Mouse (Mus musculus) liver, adult 2 months (tissue): ENCODE results near the gene Plk3. TPM values are rescaled to one million over a fixed set of nuclear protein-coding genes. Genes with fewer than 3 reads are reported as not detected.

Experiments
- DNase-seq: peaks from one replicate; pipeline ENCODE4 v3.0.0-alpha.2; 2011; ENCODE audit warnings: low read depth, low spot score; ENCODE audit errors: extremely low read depth
- H3K27ac ChIP-seq: fragments of 200-500 bp; replicated peaks from 2 replicates; pipeline ENCODE4 v1.5.1; 2012; ENCODE audit warnings: low read depth, mild to moderate bottlenecking, control low read depth, inconsistent platforms, low read length; ENCODE audit not compliant: insufficient read depth
- H3K27me3 ChIP-seq: fragments of 200-500 bp; 2 replicates; pipeline ENCODE4 v1.6.1; 2012; ENCODE audit warnings: mild to moderate bottlenecking, moderate library complexity, low read length, inconsistent platforms; ENCODE audit not compliant: control insufficient read depth, insufficient read depth
- H3K36me3 ChIP-seq: fragments of 200-500 bp; 2 replicates; pipeline ENCODE4 v1.6.1; 2012; ENCODE audit warnings: low read length, inconsistent platforms; ENCODE audit not compliant: control insufficient read depth, insufficient read depth
- H3K4me1 ChIP-seq: fragments of 200-500 bp; 2 replicates; pipeline ENCODE4 v1.6.1; 2011; ENCODE audit warnings: low read length; ENCODE audit not compliant: control insufficient read depth, insufficient read depth
- H3K4me3 ChIP-seq: fragments of 200-500 bp; 2 replicates; pipeline ENCODE4 v1.5.1; 2011; ENCODE audit warnings: low read depth, mild to moderate bottlenecking, control low read depth, low read length, moderate library complexity; ENCODE audit not compliant: insufficient read depth
- H3K79me2 ChIP-seq: fragments of 200-500 bp; 2 replicates; pipeline ENCODE4 v1.6.1; 2012; ENCODE audit warnings: inconsistent platforms, mild to moderate bottlenecking, low read length, moderate library complexity; ENCODE audit not compliant: control insufficient read depth, insufficient read depth
- H3K9ac ChIP-seq: fragments of 200-500 bp; 2 replicates; pipeline ENCODE4 v1.6.1; 2012; ENCODE audit warnings: low read depth, mild to moderate bottlenecking, control low read depth, inconsistent platforms, low read length
- CTCF ChIP-seq: fragments of 200-500 bp; IDR thresholded peaks from 2 replicates; pipeline ENCODE4 v1.5.1; 2011; ENCODE audit warnings: low read depth, low read length, control low read depth
- POLR2A ChIP-seq: fragments of 200-500 bp; IDR thresholded peaks from 2 replicates; pipeline ENCODE4 v1.6.1; 2011; ENCODE audit warnings: low read length, control low read depth; ENCODE audit not compliant: insufficient read depth; ENCODE audit errors: extremely low read depth
- WGBS: fragments of 180-500 bp; shearing (Covaris S2); methylation state at CpG from one replicate; pipeline ENCODE4 v1.1.7; 2018; 5-methylcytosine and 5-hydroxymethylcytosine counted together
- polyA plus RNA-seq: library from polyadenylated mRNA; depleted of rRNA; stranded (reverse); fragments of >200 nt; gene quantifications from 2 replicates; pipeline ENCODE4 v1.2.3, GENCODE M21; 2012
- total RNA-seq: library from RNA; depleted of rRNA; stranded (reverse); fragments of >200 nt; gene quantifications from 2 replicates; pipeline ENCODE4 v1.2.3, GENCODE M21; 2014

The Plk3 gene
- total and polyA plus RNA-seq, 2 experiments, result 10.7 to 31.7 TPM

- no peak overlapping the region for H3K9ac ChIP-seq
- TF ChIP-seq CTCF (peak; percentile 46), POLR2A (no peak)
- no peaks in the 10 kb centered on the region for H3K79me2 ChIP-seq
- WGBS, result 74% methylated on average over 7 of the region's 7 CpGs
- no peak overlapping the region for H3K4me3 ChIP-seq
- no peaks in the 10 kb centered on the region for H3K27me3 ChIP-seq
- no peaks in the 10 kb centered on the region for H3K36me3 ChIP-seq
- DNase-seq, result no peak
- 0 out of 2 replicates have a peak, but pooled peaks cover 3% of the 10 kb centered on the region for H3K4me1 ChIP-seq
- H3K27ac ChIP-seq, result no peak overlapping the region
These were observed 32.5 kb downstream of the Plk3 start for GRCm38 (mm10) chr4:117101218-117101617.

GRCm38 (mm10) chr4:117100036-117100435, 33.7 kb downstream of the Plk3 start:
- no peak for DNase-seq
- WGBS, result 88% methylated on average over 4 of the region's 4 CpGs
- no peak overlapping the region for H3K4me3 ChIP-seq
- no peaks in the 10 kb centered on the region for H3K36me3 ChIP-seq
- peaks cover 10% of the 10 kb centered on the region for H3K4me1 ChIP-seq
- no peak overlapping the region for H3K9ac ChIP-seq
- no peaks in the 10 kb centered on the region for H3K27me3 ChIP-seq
- no peak for TF ChIP-seq POLR2A
- TF ChIP-seq CTCF, result no peak
- H3K27ac ChIP-seq, result no peak overlapping the region
- H3K79me2 ChIP-seq, result no peaks in the 10 kb centered on the region

GRCm38 (mm10) chr4:117098764-117099036, 35.1 kb downstream of the Plk3 start:
- H3K4me3 ChIP-seq, result no peak overlapping the region
- TF ChIP-seq POLR2A (no peak), CTCF (no peak)
- no peak overlapping the region for H3K27ac ChIP-seq
- no peak for DNase-seq
- 63% methylated on average over 2 of the region's 2 CpGs for WGBS
- H3K36me3 ChIP-seq, result no peaks in the 10 kb centered on the region
- peaks cover 14% of the 10 kb centered on the region for H3K4me1 ChIP-seq
- H3K79me2 ChIP-seq, result no peaks in the 10 kb centered on the region
- no peaks in the 10 kb centered on the region for H3K27me3 ChIP-seq
- no peak overlapping the region for H3K9ac ChIP-seq

- Histone ChIP-seq H3K9ac (no peak overlapping the region), H3K4me1 (peaks cover 14% of the 10 kb centered on the region), H3K27me3 (no peaks in the 10 kb centered on the region), H3K27ac (no peak overlapping the region; the same call in 1 of the 2 replicates), H3K36me3 (no peaks in the 10 kb centered on the region), H3K4me3 (no peak overlapping the region), H3K79me2 (no peaks in the 10 kb centered on the region)
- 73% methylated on average over 8 of the region's 8 CpGs for WGBS
- TF ChIP-seq POLR2A (no peak), CTCF (no peak)
- peak; percentile 39 for DNase-seq
These were observed 35.6 kb downstream of the Plk3 start for GRCm38 (mm10) chr4:117097969-117098763.

- H3K27me3 ChIP-seq, result no peaks in the 10 kb centered on the region
- 0 out of 2 replicates have a peak overlapping the region, but pooled peaks have one; percentile 51 for H3K4me3 ChIP-seq
- peaks cover 14% of the 10 kb centered on the region for H3K4me1 ChIP-seq
- no peaks in the 10 kb centered on the region for H3K36me3 ChIP-seq
- no peak overlapping the region for H3K9ac ChIP-seq
- DNase-seq, result no peak
- 42% methylated on average over 5 of the region's 5 CpGs for WGBS
- no peak for TF ChIP-seq POLR2A
- no peak for TF ChIP-seq CTCF
- no peaks in the 10 kb centered on the region for H3K79me2 ChIP-seq
- H3K27ac ChIP-seq, result peak overlapping the region; percentile 10
These were observed 37.1 kb downstream of the Plk3 start for GRCm38 (mm10) chr4:117096666-117097065.
